Mouse (Mus musculus) MN1 (cell line): ENCODE data around the gene 2700097O09Rik.
A peak's percentile ranks its signal among the peaks of the same experiment; 100 is the strongest.
"Not testable (repeated sequence)": the region's sequence is repeated elsewhere in the genome, so short reads cannot be mapped to it uniquely, and the experiment has no call there.

Experiments used
- DNase-seq: peaks from one replicate; pipeline ENCODE4 v3.0.0-alpha.2; 2016; ENCODE audit warnings: low spot score

The 2700097O09Rik gene

GRCm38 (mm10) chr12:55041011-55041410 is 38.9 kb downstream of the 2700097O09Rik start:
- no peak for DNase-seq

GRCm38 (mm10) chr12:55027088-55027487 is 52.8 kb downstream of the 2700097O09Rik start:
- no peak for DNase-seq

GRCm38 (mm10) chr12:55023284-55023683 is 56.6 kb downstream of the 2700097O09Rik start:
- DNase-seq, result no peak

- no peak for DNase-seq
Measured at GRCm38 (mm10) chr12:55019421-55019877, 60.5 kb downstream of the 2700097O09Rik start.

- DNase-seq, result no peak
Measured at GRCm38 (mm10) chr12:55017119-55017721, 62.7 kb downstream of the 2700097O09Rik start.

- DNase-seq, result peak; percentile 24
Measured at GRCm38 (mm10) chr12:55016339-55017118, 63.4 kb downstream of the 2700097O09Rik start.

GRCm38 (mm10) chr12:55015428-55015827 is 64.5 kb downstream of the 2700097O09Rik start:
- DNase-seq, result no peak

GRCm38 (mm10) chr12:55013626-55014398 is 66.1 kb downstream of the 2700097O09Rik start, which contains the start of gene Baz1a:
Gene Baz1a (minus strand): TSS chr12:55014348.
- DNase-seq, result no peak

GRCm38 (mm10) chr12:55013031-55013430 is 66.9 kb downstream of the 2700097O09Rik start:
- DNase-seq, result no peak

GRCm38 (mm10) chr12:55007361-55008008 is 72.4 kb downstream of the 2700097O09Rik start:
- no peak for DNase-seq

GRCm38 (mm10) chr12:55006071-55006470 is 73.8 kb downstream of the 2700097O09Rik start:
- no peak for DNase-seq

GRCm38 (mm10) chr12:55004396-55004795 is 75.5 kb downstream of the 2700097O09Rik start:
- no peak for DNase-seq

GRCm38 (mm10) chr12:55003843-55004242 is 76.1 kb downstream of the 2700097O09Rik start:
- DNase-seq, result no peak

- not testable (repeated sequence) for DNase-seq
Measured at GRCm38 (mm10) chr12:55002532-55002931, 77.4 kb downstream of the 2700097O09Rik start.

- no peak for DNase-seq
Measured at GRCm38 (mm10) chr12:54999016-54999690, 80.8 kb downstream of the 2700097O09Rik start.

- DNase-seq, result no peak
Measured at GRCm38 (mm10) chr12:54998411-54998810, 81.5 kb downstream of the 2700097O09Rik start.

- no peak for DNase-seq
Measured at GRCm38 (mm10) chr12:54996979-54997474, 82.9 kb downstream of the 2700097O09Rik start.

- no peak for DNase-seq
Measured at GRCm38 (mm10) chr12:54995965-54996364, 83.9 kb downstream of the 2700097O09Rik start.
